In genomic region chr8:104061989-104062820, GRCm38 (mm10) we compare ENCODE assay signal across 8 mouse cellular contexts. TPM values are rescaled to one million over a fixed set of nuclear protein-coding genes. Genes with fewer than 3 reads are reported as not detected.
DNase-seq lines count a peak whose midpoint lies in the region; ATAC-seq lines count a peak whose summit lies in the region.
"Had no signal": no experiment of that assay in that cellular context is flagged by ENCODE, and none has a peak within 500 bp of the region (broad histone marks: within the 10 kb centered on the region; RNA-seq: fewer than 3 reads in every experiment).

No protein-coding gene starts in this region.

- H3K27ac ChIP-seq in lung, embryonic 15.5 days, result peak overlapping the region; percentile 33; the same call in 1 of the 2 replicates
- H3K27ac ChIP-seq in forebrain, embryonic 16.5 days (ENCODE audit: low read length), result 0 out of 2 replicates have a peak overlapping the region, but pooled peaks have one; percentile 23
- H3K27ac ChIP-seq in midbrain, embryonic 11.5 days (ENCODE audit: low read depth, low read length), result peak overlapping the region; percentile 72
- H3K27ac ChIP-seq: liver, embryonic 14.5 days had no signal

- DNase-seq in lung, postnatal 36 days, result no peak
- DNase-seq in midbrain, embryonic 11.5 days (ENCODE audit: low spot score, missing footprints), result peak; percentile 91
- peak; percentile 41 for DNase-seq in testis, postnatal 10 days (ENCODE audit: low spot score)
- DNase-seq in ovary, postnatal 36 days (ENCODE audit: low spot score), result no peak
- no peak for DNase-seq in heart, postnatal 4 days

- H3K27me3 ChIP-seq in lung, embryonic 15.5 days, result no peaks in the 10 kb centered on the region
- H3K27me3 ChIP-seq in forebrain, embryonic 16.5 days (replicated peaks; ENCODE audit: control insufficient read depth, insufficient read depth, low read length), result no peaks in the 10 kb centered on the region
- no peaks in the 10 kb centered on the region for H3K27me3 ChIP-seq in midbrain, embryonic 11.5 days (ENCODE audit: control insufficient read depth, insufficient read depth, low read length)

- H3K9ac ChIP-seq in lung, embryonic 15.5 days, result no peak overlapping the region
- no peak overlapping the region for H3K9ac ChIP-seq in forebrain, embryonic 16.5 days (replicated peaks; ENCODE audit: low read depth, low read length)
- no peak overlapping the region for H3K9ac ChIP-seq in midbrain, embryonic 11.5 days (ENCODE audit: low read length)
- H3K9ac ChIP-seq: liver, embryonic 14.5 days had no signal

- 52% methylated on average over 15 of the region's 15 CpGs for WGBS in lung, embryonic 15.5 days
- 45% methylated on average over 15 of the region's 15 CpGs for WGBS in forebrain, embryonic 16.5 days
- 37% methylated on average over 15 of the region's 15 CpGs for WGBS in midbrain, embryonic 11.5 days

- 0 out of 2 replicates have a peak, but pooled peaks have one; percentile 13 for ATAC-seq in lung, embryonic 15.5 days (ENCODE audit: borderline replicate concordance, extremely low read depth, low FRiP score, low TSS enrichment)
- peak; percentile 88 for ATAC-seq in forebrain, embryonic 16.5 days
- ATAC-seq in midbrain, embryonic 11.5 days (ENCODE audit: low FRiP score), result peak; percentile 85

- H3K9me3 ChIP-seq in lung, embryonic 15.5 days, result no peaks in the 10 kb centered on the region
- no peaks in the 10 kb centered on the region for H3K9me3 ChIP-seq in forebrain, embryonic 16.5 days (ENCODE audit: control insufficient read depth, low read length)
- no peaks in the 10 kb centered on the region for H3K9me3 ChIP-seq in midbrain, embryonic 11.5 days (ENCODE audit: control insufficient read depth, low read length)

- H3K4me2 ChIP-seq in lung, embryonic 15.5 days, result no peak overlapping the region
- no peak overlapping the region for H3K4me2 ChIP-seq in forebrain, embryonic 16.5 days (ENCODE audit: low read length)
- no peak overlapping the region; the same call in 1 of the 2 replicates for H3K4me2 ChIP-seq in midbrain, embryonic 11.5 days

- no peak overlapping the region for H3K4me3 ChIP-seq in lung, embryonic 15.5 days
- no peak overlapping the region for H3K4me3 ChIP-seq in forebrain, embryonic 16.5 days (replicated peaks; ENCODE audit: low read length)
- no peak overlapping the region for H3K4me3 ChIP-seq in midbrain, embryonic 11.5 days (ENCODE audit: low read depth, low read length)

- H3K4me1 ChIP-seq in lung, embryonic 15.5 days, result peaks cover 6% of the 10 kb centered on the region
- peaks cover 9% of the 10 kb centered on the region for H3K4me1 ChIP-seq in forebrain, embryonic 16.5 days (replicated peaks; ENCODE audit: control insufficient read depth, insufficient read depth, low read length)
- peaks cover 16% of the 10 kb centered on the region for H3K4me1 ChIP-seq in midbrain, embryonic 11.5 days (ENCODE audit: control insufficient read depth, insufficient read depth, low read length)

- H3K36me3 ChIP-seq in lung, embryonic 15.5 days, result no peaks in the 10 kb centered on the region
- no peaks in the 10 kb centered on the region for H3K36me3 ChIP-seq in forebrain, embryonic 16.5 days (ENCODE audit: control insufficient read depth, insufficient read depth)
- no peaks in the 10 kb centered on the region for H3K36me3 ChIP-seq in midbrain, embryonic 11.5 days (ENCODE audit: control insufficient read depth, insufficient read depth, low read length)

RNA-seq across cellular contexts. Expression of gene Cdh5, which starts 39.2 kb away (rescaled TPM):
- 71.2 and 74.7 TPM in 2 replicates for polyA plus RNA-seq in lung, embryonic 15.5 days (2015; fragmentation: Nextera tagmentation; extraction: Ambion mirVana)
- 9.2 and 12.6 TPM in 2 replicates for polyA plus RNA-seq in forebrain, embryonic 16.5 days (2015; fragmentation: Nextera tagmentation; extraction: Ambion mirVana)
- polyA plus RNA-seq in midbrain, embryonic 11.5 days (2014; fragmentation: Nextera tagmentation; extraction: Ambion mirVana), result 18.0 and 19.0 TPM in 2 replicates
- 100 to 1,000 TPM; 260 to 270 TPM for total RNA-seq in heart, postnatal 4 days (2021)

Comparison
In these comparisons a context has a peak if more than half of its experiments do, and no peak if none do; other contexts are left out.
1. ATAC-seq: peak in every context shown above with its lines; median percentile 88 in forebrain, embryonic 16.5 days; 85 in midbrain, embryonic 11.5 days; 13 in lung, embryonic 15.5 days.
2. DNase-seq: peak in midbrain, embryonic 11.5 days (single experiment) and testis, postnatal 10 days (single experiment); none in lung, postnatal 36 days (single experiment), ovary, postnatal 36 days (single experiment) and heart, postnatal 4 days (single experiment).
3. Peak in every context shown above with its lines, with median percentiles within 50 percentile points of each other: H3K27ac ChIP-seq.